Mouse (Mus musculus): Measurements from ENCODE around the gene Pik3r4. TPM values are rescaled to one million over a fixed set of nuclear protein-coding genes. Genes with fewer than 3 reads are reported as not detected.
A peak's percentile ranks its signal among the peaks of the same experiment; 100 is the strongest.
"Not testable (repeated sequence)": the region's sequence is repeated elsewhere in the genome, so short reads cannot be mapped to it uniquely, and the experiment has no call there.

Gene Pik3r4
- total RNA-seq (2021) (10 to 100 TPM; 36.1 to 36.6 TPM), polyA plus RNA-seq (2012; rRNA removed) (24.1 and 29.2 TPM in 2 replicates)
- long read RNA-seq, full-length matches to known transcripts = 4 of 13 reads
- long read RNA-seq, partial matches to known transcripts = 5 of 13 reads
- long read RNA-seq, other reads (novel, unspliced or antisense) = 4 of 13 reads

DNA sequence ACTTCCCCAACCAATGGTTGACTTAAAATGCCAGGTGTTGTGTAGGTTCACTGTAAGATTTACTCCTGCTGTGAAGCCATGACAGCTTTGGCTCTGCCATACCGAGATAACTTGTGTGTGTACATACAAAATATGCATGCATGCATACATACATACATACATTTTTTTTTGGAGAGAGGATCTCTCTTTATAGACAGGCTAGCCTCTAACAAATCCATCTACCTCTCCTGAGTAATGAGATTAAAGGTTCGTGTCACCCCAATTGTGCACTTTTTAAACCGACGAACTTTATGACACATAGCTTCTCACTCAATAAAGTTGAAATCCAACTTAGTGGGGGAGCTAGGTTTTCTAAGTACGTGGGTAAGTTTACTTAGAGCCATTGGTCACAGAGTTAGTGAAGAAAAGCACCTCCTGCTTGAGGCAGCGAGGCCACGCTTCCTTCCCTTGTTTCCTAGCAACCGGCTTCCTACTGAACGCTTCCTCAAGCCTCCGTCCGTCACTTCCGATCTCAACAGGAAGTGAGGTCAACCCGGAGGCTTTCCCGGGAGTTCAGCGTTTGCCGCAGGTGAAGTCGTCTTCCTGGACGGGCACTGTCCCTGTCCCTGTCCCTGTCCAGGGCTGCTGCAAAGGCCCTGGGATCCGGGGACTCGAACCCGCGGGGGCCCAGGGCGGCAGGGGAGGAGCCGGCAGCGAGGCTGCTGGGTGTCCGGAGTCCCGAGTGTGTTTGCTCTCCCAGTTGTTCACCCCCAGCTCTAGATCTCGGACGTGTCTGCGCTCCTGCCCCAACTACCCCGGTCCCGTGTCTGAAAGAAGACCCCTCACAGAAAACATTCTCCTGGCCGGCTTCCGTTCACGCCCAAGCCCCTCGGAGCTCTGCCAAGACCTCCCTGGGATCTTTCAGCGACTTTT lies at the start of gene Pik3r4:
Gene Pik3r4, plus strand, starts transcription at position 519 of the 912 bp plus-strand sequence.
- DNase-seq = peak; percentile 91

GRCm38 (mm10) chr9:105598906-105599305 lies 43.9 kb upstream of the Pik3r4 start:
- no peak for DNase-seq

DNA sequence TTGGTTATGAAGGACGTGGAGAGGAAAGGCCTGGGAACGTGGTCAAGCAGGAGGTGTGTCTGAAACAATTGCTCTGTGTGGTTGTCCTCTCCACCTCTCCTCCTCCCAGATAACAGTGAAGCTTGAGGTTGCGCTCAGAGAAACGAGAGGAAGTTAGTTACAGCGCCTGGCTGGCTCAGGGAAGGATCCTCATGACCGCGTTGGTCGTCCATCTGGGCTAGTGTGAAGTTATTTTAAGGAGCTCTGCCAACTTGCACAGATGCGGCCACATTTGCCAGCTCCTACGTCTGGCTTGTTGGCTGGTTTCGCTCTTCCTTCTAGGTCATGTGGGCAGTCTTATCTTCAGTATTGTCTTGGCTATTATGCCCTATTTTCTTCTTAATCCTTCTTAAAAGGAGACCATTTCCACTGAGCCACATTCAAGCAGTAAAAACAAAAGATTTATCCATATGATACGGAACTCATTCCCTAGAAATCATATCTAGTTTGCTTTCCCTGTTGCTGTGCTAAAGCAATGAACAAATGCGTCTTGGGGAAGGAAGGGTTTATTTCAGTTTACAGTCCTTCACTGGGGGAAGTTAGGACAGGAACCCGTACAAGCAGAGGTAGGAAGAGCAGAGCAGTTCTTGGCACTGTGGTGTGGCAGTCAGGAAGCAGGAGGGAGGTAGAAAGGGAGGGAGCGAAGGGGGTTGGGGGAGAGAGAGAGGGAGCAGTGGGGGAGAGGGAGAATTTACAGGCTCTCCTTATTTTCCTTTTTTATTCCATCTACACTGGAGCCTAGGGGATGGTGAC lies 30.6 kb upstream of the Pik3r4 start:
- DNase-seq = no peak

GRCm38 (mm10) chr9:105612919-105613318 lies 29.9 kb upstream of the Pik3r4 start:
- no peak for DNase-seq

- no peak for DNase-seq
These were observed 26.8 kb upstream of the Pik3r4 start for GRCm38 (mm10) chr9:105615952-105616351.

DNA sequence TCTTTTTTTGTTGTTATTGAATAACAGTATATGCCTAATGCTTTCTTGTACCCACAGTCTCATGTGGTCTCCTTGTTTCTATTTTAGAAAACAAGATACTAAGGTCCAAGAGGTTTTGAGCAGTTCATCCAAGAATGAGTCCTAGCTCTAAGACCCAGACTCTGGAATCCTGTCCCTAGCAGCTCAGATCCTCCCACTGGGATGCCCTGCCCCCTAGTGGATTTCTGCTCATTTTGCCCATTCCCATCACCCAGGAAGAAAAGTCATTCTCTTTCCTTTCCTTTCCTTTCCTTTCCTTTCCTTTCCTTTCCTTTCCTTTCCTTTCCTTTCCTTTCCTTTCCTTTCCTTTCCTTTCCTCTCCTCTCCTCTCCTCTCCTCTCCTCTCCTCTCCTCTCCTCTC lies 25.5 kb upstream of the Pik3r4 start:
- DNase-seq = peak; percentile 51

DNA sequence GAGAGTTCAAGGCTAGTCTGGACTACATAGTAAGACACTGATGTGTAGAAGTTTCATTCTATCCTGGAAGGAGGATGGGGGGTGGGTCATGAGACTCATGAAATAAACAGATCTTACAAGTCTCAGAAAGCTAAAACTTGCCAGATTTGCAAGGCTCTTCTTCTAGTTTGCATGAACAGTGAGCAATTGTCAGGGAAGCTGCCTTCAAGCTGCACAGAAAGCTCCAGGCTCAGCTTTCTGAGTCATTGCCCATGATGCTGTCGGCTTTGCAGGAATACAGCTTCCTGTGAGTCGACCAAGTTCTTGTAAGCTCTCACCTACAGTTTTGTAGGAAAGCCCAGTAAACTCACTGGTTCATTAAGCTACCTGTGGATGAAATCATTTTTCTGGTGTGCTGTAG lies 8.8 kb upstream of the Pik3r4 start:
- DNase-seq = no peak

GRCm38 (mm10) chr9:105641377-105641776 lies 1.4 kb upstream of the Pik3r4 start:
- DNase-seq = not testable (repeated sequence)

GRCm38 (mm10) chr9:105656189-105656588 lies 13.4 kb downstream of the Pik3r4 start:
- no peak for DNase-seq

DNA sequence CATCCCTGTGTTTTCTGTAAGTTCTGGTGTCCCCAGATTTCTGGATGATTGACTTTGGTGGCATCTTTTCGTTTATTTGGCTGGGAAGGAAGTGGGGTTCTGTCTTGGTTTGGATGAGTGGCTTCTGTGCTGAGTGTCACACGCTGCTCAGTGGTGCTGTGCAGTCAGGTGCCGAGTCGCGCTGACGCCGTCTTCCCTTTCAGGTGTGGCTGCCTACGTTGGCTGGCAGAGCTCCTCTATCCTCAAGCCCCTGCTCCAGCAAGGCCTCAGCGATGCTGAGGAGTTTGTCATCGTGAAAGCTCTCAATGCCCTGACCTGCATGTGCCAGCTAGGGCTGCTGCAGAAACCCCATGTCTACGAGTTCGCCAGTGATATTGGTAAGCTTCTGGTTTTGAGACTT lies 15.4 kb downstream of the Pik3r4 start:
- no peak for DNase-seq

GRCm38 (mm10) chr9:105659877-105660276 lies 17.1 kb downstream of the Pik3r4 start:
- no peak for DNase-seq

- no peak for DNase-seq
These were observed 22.5 kb downstream of the Pik3r4 start for GRCm38 (mm10) chr9:105665269-105665668.

DNA sequence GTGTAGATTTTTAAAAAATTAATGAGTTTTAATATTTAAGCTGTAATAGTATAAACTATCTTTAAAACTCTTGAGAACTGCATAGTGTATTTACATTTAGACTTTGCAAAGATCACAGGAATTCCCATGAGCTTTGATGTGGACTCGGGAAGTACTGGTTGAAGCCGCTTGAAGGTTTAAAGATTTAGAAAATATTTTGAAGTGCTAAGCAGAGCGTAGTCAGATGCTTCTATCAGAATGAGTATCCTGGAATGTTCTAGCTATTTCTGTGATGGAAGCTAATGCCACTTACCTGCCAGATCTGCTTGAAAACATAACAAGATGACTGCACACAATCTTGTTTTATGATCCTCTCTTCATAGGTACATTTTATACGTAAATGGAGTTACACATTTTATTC lies 28.1 kb downstream of the Pik3r4 start:
- no peak for DNase-seq

DNA sequence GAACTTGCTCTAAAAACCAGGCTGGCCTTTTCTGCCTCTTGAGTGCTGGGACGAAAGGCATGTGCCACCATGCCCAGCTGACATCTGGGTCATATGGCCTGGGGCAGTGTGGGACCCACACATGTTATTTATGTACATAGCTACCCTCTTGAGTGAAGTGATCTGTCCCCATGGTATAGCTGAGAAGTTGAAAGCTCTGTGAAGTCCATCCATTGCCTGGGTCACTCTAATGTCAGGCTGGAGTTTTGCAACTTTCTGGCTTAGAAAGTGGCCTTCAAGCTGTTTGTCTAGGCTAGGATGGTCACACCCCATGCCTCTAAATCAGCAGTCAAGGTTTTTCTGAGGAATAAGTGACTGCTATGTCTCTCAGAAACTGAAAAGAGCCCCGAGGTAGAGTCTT lies 29.3 kb downstream of the Pik3r4 start:
- peak; percentile 50 for DNase-seq

GRCm38 (mm10) chr9:105675941-105676340 lies 33.2 kb downstream of the Pik3r4 start:
- no peak for DNase-seq

DNA sequence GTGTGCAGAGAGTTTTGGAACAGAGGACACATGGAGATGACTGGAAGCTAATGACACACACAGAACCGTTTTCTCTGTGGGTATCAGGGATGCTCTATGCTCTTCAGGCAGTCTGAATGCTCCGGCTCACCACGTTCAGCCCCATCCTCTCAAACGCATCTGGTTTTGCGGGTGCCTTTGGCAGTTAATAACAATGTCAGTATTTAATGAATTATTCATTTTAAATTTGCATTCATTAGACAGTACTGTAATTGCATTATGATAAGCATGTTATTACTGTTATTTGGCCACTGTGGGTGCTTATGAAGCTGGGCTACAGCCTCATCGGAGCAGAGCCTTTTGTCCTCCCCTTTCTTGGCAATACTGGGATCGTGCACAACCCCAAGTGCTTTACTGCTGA lies 38.6 kb downstream of the Pik3r4 start:
- no peak for DNase-seq

GRCm38 (mm10) chr9:105684549-105685165 lies 41.9 kb downstream of the Pik3r4 start:
- DNase-seq = no peak

DNA sequence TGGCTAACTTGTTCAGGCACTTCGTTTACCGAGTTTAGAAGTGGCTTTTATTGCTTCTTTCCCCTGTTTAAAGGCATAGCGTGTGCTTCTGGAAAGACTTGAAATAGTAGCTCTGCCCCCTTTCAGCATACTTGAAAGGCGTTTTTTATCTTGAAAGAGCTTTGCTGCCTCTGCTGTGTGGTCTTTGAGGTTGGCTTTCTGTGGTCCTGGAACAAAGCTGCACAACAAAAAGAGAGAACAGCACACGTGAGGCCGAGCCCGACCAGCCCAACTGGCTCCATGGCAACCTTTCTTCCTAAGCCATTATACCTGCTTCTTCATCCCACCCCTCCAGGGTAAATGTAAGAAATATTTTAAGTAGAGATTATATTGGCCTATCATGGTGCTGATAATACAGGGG lies 46.7 kb downstream of the Pik3r4 start:
- DNase-seq = no peak

DNA sequence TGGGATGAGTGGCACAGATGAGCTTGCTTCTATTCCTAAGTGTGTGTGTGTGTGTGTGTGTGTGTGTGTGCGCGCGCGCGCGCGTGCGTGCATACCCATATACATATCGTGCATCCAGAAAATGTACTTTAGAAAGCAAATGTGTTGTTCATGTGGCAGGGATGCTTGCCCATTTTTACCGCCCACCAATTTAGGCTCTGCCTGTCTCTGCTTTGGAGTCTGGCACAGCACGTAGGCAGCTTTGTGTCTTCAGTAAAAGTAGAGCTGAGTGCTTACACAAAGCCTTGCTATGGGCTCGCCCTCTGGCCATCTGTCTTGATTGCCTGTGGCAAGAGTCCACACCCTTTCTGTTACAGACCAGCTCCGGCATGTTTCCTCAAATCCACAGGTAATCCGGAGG lies 49.7 kb downstream of the Pik3r4 start:
- DNase-seq = no peak

GRCm38 (mm10) chr9:105693056-105693455 lies 50.3 kb downstream of the Pik3r4 start:
- DNase-seq = no peak

GRCm38 (mm10) chr9:105693854-105694253 lies 51.1 kb downstream of the Pik3r4 start:
- DNase-seq = peak; percentile 83

Data from adrenal gland, adult 2 months (tissue).